Mouse (Mus musculus) small intestine, adult 2 months (tissue): ENCODE results near the gene Cox5b.

Experiments used
- CTCF ChIP-seq: fragments of 200-500 bp; IDR thresholded peaks from 2 replicates; pipeline ENCODE4 v1.5.1; 2012; ENCODE audit warnings: low read depth, mild to moderate bottlenecking, control low read depth, inconsistent platforms, low read length, moderate library complexity, mixed read lengths; ENCODE audit not compliant: insufficient replicate concordance, insufficient read length; ENCODE audit errors: extremely low read depth
- POLR2A ChIP-seq: fragments of 200-500 bp; IDR thresholded peaks from 2 replicates; pipeline ENCODE4 v1.6.1; 2012; ENCODE audit warnings: low read depth, mild to moderate bottlenecking, control low read depth, inconsistent platforms, low read length, moderate library complexity

DNA sequence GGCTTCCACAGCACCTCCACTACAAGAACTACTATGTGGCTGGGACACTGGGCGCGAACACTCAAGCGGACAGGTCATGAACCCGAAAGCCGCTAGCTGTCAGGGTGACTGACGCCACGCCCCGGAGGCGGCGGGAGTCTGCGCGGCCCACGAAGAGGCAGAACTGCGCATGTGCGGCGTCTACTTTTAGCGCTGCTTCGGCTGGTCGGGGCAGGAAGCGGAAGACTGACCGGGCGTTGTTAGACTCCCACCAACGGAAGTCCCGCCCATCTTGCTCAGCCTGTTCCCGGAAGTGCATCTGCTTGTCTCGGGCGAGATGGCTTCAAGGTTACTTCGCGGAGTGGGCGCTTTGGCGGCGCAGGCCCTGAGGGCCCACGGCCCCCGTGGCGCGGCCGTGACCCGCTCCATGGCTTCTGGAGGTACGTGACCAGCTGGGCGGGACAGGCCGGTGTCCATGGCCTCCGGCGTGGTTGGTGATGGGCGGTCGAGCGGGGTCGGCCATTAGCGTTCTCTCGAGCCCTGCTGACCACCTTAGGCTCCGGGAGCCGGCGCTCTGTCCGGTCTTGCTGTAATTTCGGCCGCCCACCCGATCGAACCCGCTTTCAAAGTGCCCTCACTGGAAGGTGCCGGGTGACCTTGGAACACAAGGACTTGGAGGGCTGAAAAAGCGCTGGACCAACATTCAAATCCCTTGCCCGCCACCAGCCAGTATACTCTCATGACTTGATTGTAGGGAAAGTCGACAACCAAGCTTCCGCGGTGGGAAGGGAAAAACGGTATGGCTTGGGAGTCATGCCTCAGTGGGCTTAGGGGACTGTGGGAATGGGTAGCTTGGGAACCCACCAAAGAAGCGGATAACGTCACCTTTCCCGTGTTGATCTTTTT lies at the start of gene Cox5b:
- TF ChIP-seq POLR2A (0 out of 2 replicates have a peak, but pooled peaks have one; percentile 35), CTCF (no peak)
